Mouse (Mus musculus) intestine, embryonic 16.5 days (tissue): ENCODE data around the gene Olfr688. TPM values are rescaled to one million over a fixed set of nuclear protein-coding genes. Genes with fewer than 3 reads are reported as not detected.

Source experiments
- ATAC-seq: fragments of 200-750 bp; cut with Nextera tagmentation; 2 replicates; pipeline ENCODE4 v1.8.0; 2017; ENCODE audit warnings: moderate TSS enrichment, moderate library complexity
- H3K27ac ChIP-seq: fragments of 300-500 bp; sonication (generic); 2 replicates; pipeline ENCODE4 v1.5.1; 2014; ENCODE audit warnings: mild to moderate bottlenecking, low read length
- H3K27me3 ChIP-seq: fragments of 300-500 bp; sonication (generic); replicated peaks from 2 replicates; pipeline ENCODE4 v1.6.1; 2014; ENCODE audit warnings: low read length, control low read depth, mixed read lengths; ENCODE audit not compliant: control insufficient read depth, insufficient read depth
- H3K36me3 ChIP-seq: fragments of 300-500 bp; sonication (generic); 2 replicates; pipeline ENCODE4 v1.6.1; 2014; ENCODE audit warnings: low read length, control low read depth; ENCODE audit not compliant: control insufficient read depth, insufficient read depth
- H3K4me1 ChIP-seq: fragments of 300-500 bp; sonication (generic); 2 replicates; pipeline ENCODE4 v1.6.1; 2014; ENCODE audit warnings: low read length, control low read depth, mixed read lengths; ENCODE audit not compliant: control insufficient read depth, insufficient read depth
- H3K4me2 ChIP-seq: fragments of 300-500 bp; sonication (generic); 2 replicates; pipeline ENCODE4 v1.6.1; 2014; ENCODE audit warnings: low read depth, low read length, control low read depth
- H3K4me3 ChIP-seq: fragments of 300-500 bp; sonication (generic); 2 replicates; pipeline ENCODE4 v1.5.1; 2014; ENCODE audit warnings: mild to moderate bottlenecking, low read length
- H3K9ac ChIP-seq: fragments of 300-500 bp; sonication (generic); 2 replicates; pipeline ENCODE4 v1.6.1; 2014; ENCODE audit warnings: low read depth, low read length
- H3K9me3 ChIP-seq: fragments of 300-500 bp; sonication (generic); 2 replicates; pipeline ENCODE4 v1.6.1; 2016; ENCODE audit warnings: low read length, control low read depth; ENCODE audit not compliant: control insufficient read depth
- WGBS: fragments of 180-500 bp; shearing (Covaris S2); extraction: QIAGEN DNeasy Blood & Tissue Kit; methylation state at CpG from one replicate; pipeline ENCODE4 v1.1.7; 2014; 5-methylcytosine and 5-hydroxymethylcytosine counted together
- polyA plus RNA-seq: library from polyadenylated mRNA; unstranded; fragments of >200 nt; fragmentation: Nextera tagmentation; extraction: Ambion mirVana; gene quantifications from 2 replicates; pipeline ENCODE4 v1.2.1, GENCODE M21; 2015

Gene Olfr688
- not detected in 2 replicates for polyA plus RNA-seq

GRCm38 (mm10) chr7:105287795-105288194 lies at the start of gene Olfr688:
Olfr688 (plus strand) TSS chr7:105288095.
- no peak within 1 kb of the TSS for H3K4me3 ChIP-seq
- no peak within 1 kb of the TSS for H3K27ac ChIP-seq
- no peaks in the 10 kb centered on the region for H3K4me1 ChIP-seq
- H3K36me3 ChIP-seq: no peaks in the 10 kb centered on the region
- H3K27me3 ChIP-seq: no peaks in the 10 kb centered on the region
- no peak for ATAC-seq
- 78% methylated on average over 6 of the region's 6 CpGs for WGBS
- no peak within 1 kb of the TSS for H3K9ac ChIP-seq
- no peak within 1 kb of the TSS for H3K4me2 ChIP-seq
- H3K9me3 ChIP-seq: no peaks in the 10 kb centered on the region

DNA sequence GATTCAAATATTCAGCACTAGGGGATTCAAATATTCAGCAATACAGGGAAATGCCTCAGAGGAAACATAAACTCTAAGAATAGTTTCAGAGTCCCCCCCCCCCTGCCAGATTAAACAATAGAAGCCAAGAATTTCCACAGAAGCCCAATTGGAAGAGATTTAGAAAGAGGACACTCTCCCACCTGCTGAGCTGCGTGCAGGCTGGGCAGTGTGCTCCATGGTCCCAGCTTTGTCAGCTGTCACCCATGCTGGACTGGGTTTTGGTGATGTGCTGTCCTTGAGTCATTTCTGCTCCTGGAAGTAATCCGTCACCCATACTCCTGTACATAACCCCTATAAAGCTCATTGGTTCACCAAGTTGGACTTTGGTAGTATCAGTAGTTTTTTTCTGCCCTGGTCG lies 40.2 kb upstream of the Olfr688 start:
- no peaks in the 10 kb centered on the region for H3K36me3 ChIP-seq
- H3K4me3 ChIP-seq: no peak overlapping the region
- no peak overlapping the region for H3K4me2 ChIP-seq
- H3K27ac ChIP-seq: no peak overlapping the region
- H3K4me1 ChIP-seq: no peaks in the 10 kb centered on the region
- no peaks in the 10 kb centered on the region for H3K9me3 ChIP-seq
- ATAC-seq: no peak
- no peak overlapping the region for H3K9ac ChIP-seq
- WGBS: 81% methylated on average over 3 of the region's 3 CpGs
- H3K27me3 ChIP-seq: no peaks in the 10 kb centered on the region

GRCm38 (mm10) chr7:105248197-105248596 lies 39.7 kb upstream of the Olfr688 start:
- Histone ChIP-seq H3K9ac (no peak overlapping the region), H3K4me3 (no peak overlapping the region), H3K27me3 (no peaks in the 10 kb centered on the region), H3K4me2 (no peak overlapping the region), H3K36me3 (no peaks in the 10 kb centered on the region), H3K27ac (no peak overlapping the region), H3K4me1 (no peaks in the 10 kb centered on the region), H3K9me3 (no peaks in the 10 kb centered on the region)
- 51% methylated on average over 1 of the region's 1 CpGs for WGBS
- no peak for ATAC-seq

DNA sequence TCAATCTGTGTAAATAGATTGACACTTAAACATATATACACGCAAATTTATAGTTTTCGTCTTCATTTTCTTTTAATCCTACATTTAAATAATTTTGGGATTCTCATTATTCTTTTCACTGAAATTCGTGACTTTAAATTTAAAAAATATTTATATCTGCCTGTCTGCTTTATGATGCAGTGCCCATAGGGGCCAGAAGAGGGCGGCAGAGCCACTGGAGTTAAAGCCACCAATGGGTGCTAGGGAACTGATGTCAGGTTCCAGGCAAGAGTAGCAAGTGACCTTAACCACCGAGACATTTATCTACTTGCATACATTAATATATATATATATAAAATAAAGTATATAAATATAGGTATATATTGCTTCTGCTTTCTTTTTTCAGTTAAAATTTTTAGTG lies 31.2 kb upstream of the Olfr688 start:
- WGBS: 68% methylated on average over 5 of the region's 5 CpGs

GRCm38 (mm10) chr7:105272426-105272825 lies 15.5 kb upstream of the Olfr688 start:
- H3K9me3 ChIP-seq: no peaks in the 10 kb centered on the region
- no peak for ATAC-seq
- H3K4me1 ChIP-seq: no peaks in the 10 kb centered on the region
- WGBS: 63% methylated on average over 7 of the region's 7 CpGs
- no peak overlapping the region for H3K27ac ChIP-seq
- no peak overlapping the region for H3K4me3 ChIP-seq
- no peak overlapping the region for H3K4me2 ChIP-seq
- no peak overlapping the region for H3K9ac ChIP-seq
- H3K36me3 ChIP-seq: no peaks in the 10 kb centered on the region
- no peaks in the 10 kb centered on the region for H3K27me3 ChIP-seq

More for the DNA sequence above, 31.2 kb upstream of the Olfr688 start:
- H3K36me3 ChIP-seq: no peaks in the 10 kb centered on the region
- no peaks in the 10 kb centered on the region for H3K9me3 ChIP-seq
- H3K27ac ChIP-seq: no peak overlapping the region
- H3K9ac ChIP-seq: no peak overlapping the region
- no peaks in the 10 kb centered on the region for H3K4me1 ChIP-seq
- no peak for ATAC-seq
- H3K4me3 ChIP-seq: no peak overlapping the region
- H3K27me3 ChIP-seq: no peaks in the 10 kb centered on the region
- H3K4me2 ChIP-seq: no peak overlapping the region

DNA sequence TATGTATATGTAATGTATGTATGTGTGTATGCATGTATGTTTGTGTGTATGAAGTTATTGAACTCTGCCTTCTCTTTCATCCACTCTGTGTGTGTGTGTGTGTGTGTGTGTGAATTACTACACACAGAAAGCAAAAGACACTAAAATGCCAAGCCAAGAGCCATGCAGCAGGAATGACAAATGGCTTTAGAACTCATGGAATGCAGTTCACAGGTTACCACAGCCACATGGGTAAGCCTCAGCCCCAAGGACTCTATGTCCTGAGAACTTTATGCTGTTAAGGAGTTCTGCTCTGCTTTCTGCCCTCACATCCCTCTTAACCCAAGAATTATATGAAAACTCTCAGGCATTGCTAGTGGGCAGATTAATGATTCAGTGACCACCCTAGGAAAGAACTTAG lies 2.2 kb downstream of the Olfr688 start:
- Histone ChIP-seq H3K4me1 (no peaks in the 10 kb centered on the region), H3K9me3 (no peaks in the 10 kb centered on the region), H3K36me3 (no peaks in the 10 kb centered on the region), H3K4me3 (no peak overlapping the region), H3K4me2 (no peak overlapping the region), H3K27ac (no peak overlapping the region), H3K27me3 (no peaks in the 10 kb centered on the region), H3K9ac (no peak overlapping the region)
- ATAC-seq: no peak

- Histone ChIP-seq H3K9ac (no peak within 1 kb of the TSS), H3K27ac (no peak within 1 kb of the TSS), H3K36me3 (no peaks in the 10 kb centered on the region), H3K27me3 (no peaks in the 10 kb centered on the region), H3K9me3 (no peaks in the 10 kb centered on the region), H3K4me2 (no peak within 1 kb of the TSS), H3K4me3 (no peak within 1 kb of the TSS), H3K4me1 (no peaks in the 10 kb centered on the region)
- no peak for ATAC-seq
- WGBS: 80% methylated on average over 1 of the region's 1 CpGs
These were observed 23.0 kb downstream of the Olfr688 start, which contains the start of gene Olfr689 for GRCm38 (mm10) chr7:105310865-105311264. Olfr689 (plus strand) TSS chr7:105311165.

GRCm38 (mm10) chr7:105325302-105325701 lies 37.4 kb downstream of the Olfr688 start:
- H3K9me3 ChIP-seq: no peaks in the 10 kb centered on the region
- no peak for ATAC-seq
- WGBS: 73% methylated on average over 2 of the region's 2 CpGs

DNA sequence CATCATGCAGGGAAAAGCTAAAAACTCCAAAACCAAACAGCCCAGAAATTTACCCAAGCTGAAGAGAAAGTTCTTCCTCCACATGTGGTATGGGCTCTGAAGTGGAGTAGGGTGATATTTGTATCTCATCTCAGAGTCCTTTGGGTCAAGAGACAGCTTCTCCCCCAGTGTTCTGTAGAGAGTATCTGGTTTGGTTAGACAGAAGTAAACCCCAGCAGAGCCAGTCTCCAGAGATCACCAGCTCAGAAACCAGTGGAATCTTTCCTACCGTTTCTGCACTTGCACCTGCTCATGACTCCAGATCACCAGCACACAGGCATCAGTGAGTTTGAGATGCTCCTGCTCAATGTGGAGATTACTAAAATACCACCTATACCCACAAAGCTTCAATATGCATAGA lies 46.1 kb downstream of the Olfr688 start, which contains the start of gene Olfr690:
Olfr690 (minus strand) TSS at position 101 of the 400 bp plus-strand sequence.
- no peaks in the 10 kb centered on the region for H3K27me3 ChIP-seq
- no peaks in the 10 kb centered on the region for H3K36me3 ChIP-seq
- no peak within 1 kb of the TSS for H3K9ac ChIP-seq
- no peak within 1 kb of the TSS for H3K27ac ChIP-seq
- 76% methylated on average over 1 of the region's 1 CpGs for WGBS
- H3K9me3 ChIP-seq: no peaks in the 10 kb centered on the region
- no peak within 1 kb of the TSS for H3K4me3 ChIP-seq
- no peak within 1 kb of the TSS for H3K4me2 ChIP-seq
- ATAC-seq: no peak
- H3K4me1 ChIP-seq: no peaks in the 10 kb centered on the region

More at GRCm38 (mm10) chr7:105325302-105325701, 37.4 kb downstream of the Olfr688 start:
- no peak overlapping the region for H3K4me2 ChIP-seq
- H3K36me3 ChIP-seq: no peaks in the 10 kb centered on the region
- no peak overlapping the region for H3K27ac ChIP-seq
- H3K4me3 ChIP-seq: no peak overlapping the region
- no peaks in the 10 kb centered on the region for H3K27me3 ChIP-seq
- H3K9ac ChIP-seq: no peak overlapping the region
- no peaks in the 10 kb centered on the region for H3K4me1 ChIP-seq
